Mouse (Mus musculus) liver, embryonic 16.5 days (tissue): Measurements from ENCODE around the gene Selplg. TPM values are rescaled to one million over a fixed set of nuclear protein-coding genes. Genes with fewer than 3 reads are reported as not detected.
"Not testable (repeated sequence)": the region's sequence is repeated elsewhere in the genome, so short reads cannot be mapped to it uniquely, and the experiment has no call there.

Experiments
- ATAC-seq: fragments of 200-750 bp; cut with Nextera tagmentation; 2 replicates; pipeline ENCODE4 v1.8.0; 2017; ENCODE audit warnings: low read depth, mild to moderate bottlenecking, moderate number of reproducible peaks, moderate library complexity
- H3K27ac ChIP-seq: fragments of 300-500 bp; sonication (generic); 2 replicates; pipeline ENCODE4 v1.5.1; 2014; ENCODE audit warnings: mild to moderate bottlenecking, low read length
- H3K27me3 ChIP-seq: fragments of 300-500 bp; sonication (generic); 2 replicates; pipeline ENCODE4 v1.6.1; 2014; ENCODE audit warnings: low read depth, low read length, mixed read lengths; ENCODE audit not compliant: control insufficient read depth, insufficient read depth
- H3K36me3 ChIP-seq: fragments of 300-500 bp; sonication (generic); 2 replicates; pipeline ENCODE4 v1.6.1; 2014; ENCODE audit warnings: mild to moderate bottlenecking; ENCODE audit not compliant: control insufficient read depth, insufficient read depth
- H3K4me1 ChIP-seq: fragments of 300-500 bp; sonication (generic); 2 replicates; pipeline ENCODE4 v1.6.1; 2014; ENCODE audit warnings: low read depth, low read length, mixed read lengths; ENCODE audit not compliant: control insufficient read depth
- H3K4me2 ChIP-seq: fragments of 300-500 bp; sonication (generic); 2 replicates; pipeline ENCODE4 v1.6.1; 2014; ENCODE audit warnings: low read depth, low read length, mixed read lengths
- H3K4me3 ChIP-seq: fragments of 300-500 bp; sonication (generic); 2 replicates; pipeline ENCODE4 v1.5.1; 2014; ENCODE audit warnings: low read depth, mild to moderate bottlenecking, low read length
- H3K9ac ChIP-seq: fragments of 300-500 bp; sonication (generic); 2 replicates; pipeline ENCODE4 v1.6.1; 2014; ENCODE audit warnings: low read depth, low read length
- H3K9me3 ChIP-seq: fragments of 300-500 bp; sonication (generic); replicated peaks from 2 replicates; pipeline ENCODE4 v1.6.1; 2016; ENCODE audit warnings: low read length; ENCODE audit not compliant: control insufficient read depth
- WGBS: fragments of 180-500 bp; shearing (Covaris S2); extraction: QIAGEN DNeasy Blood & Tissue Kit; methylation state at CpG from one replicate; pipeline ENCODE4 v1.1.7; 2014; ENCODE audit not compliant: insufficient replicate concordance; 5-methylcytosine and 5-hydroxymethylcytosine counted together
- polyA plus RNA-seq: library from polyadenylated mRNA; unstranded; fragments of >200 nt; fragmentation: Nextera tagmentation; extraction: Ambion mirVana; gene quantifications from 2 replicates; pipeline ENCODE4 v1.2.1, GENCODE M21; 2015

Gene Selplg
- polyA plus RNA-seq, 1 experiment from 2014 or later, result 15.4 TPM

DNA sequence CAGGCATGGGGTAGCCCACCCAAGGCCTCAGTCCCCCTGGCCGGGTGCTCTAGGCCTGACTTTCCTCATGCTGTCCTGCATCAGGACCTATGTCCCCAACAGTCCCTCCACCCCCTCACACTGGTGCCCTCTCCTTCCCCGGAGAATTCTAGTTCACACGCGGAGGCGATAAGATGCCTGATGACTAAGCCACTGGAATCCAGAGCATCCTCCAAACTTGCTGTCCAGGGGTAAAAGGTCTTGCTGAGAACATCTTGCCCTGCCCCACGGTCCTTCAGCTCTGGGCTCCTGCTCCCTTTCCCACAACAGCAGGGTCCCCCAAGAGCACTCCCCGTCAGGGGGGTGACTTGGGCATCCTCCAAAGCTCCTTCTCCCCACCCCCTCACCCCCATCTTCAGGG lies 49.8 kb downstream of the Selplg start:
- 79% methylated on average over 7 of the region's 7 CpGs for WGBS
- Histone ChIP-seq H3K27me3 (peaks cover 5% of the 10 kb centered on the region; the same call in 1 of the 2 replicates), H3K4me1 (no peaks in the 10 kb centered on the region), H3K4me2 (no peak overlapping the region), H3K9ac (no peak overlapping the region), H3K27ac (no peak overlapping the region), H3K36me3 (no peaks in the 10 kb centered on the region; the same call in 1 of the 2 replicates), H3K9me3 (no peaks in the 10 kb centered on the region), H3K4me3 (no peak overlapping the region)
- no peak for ATAC-seq

DNA sequence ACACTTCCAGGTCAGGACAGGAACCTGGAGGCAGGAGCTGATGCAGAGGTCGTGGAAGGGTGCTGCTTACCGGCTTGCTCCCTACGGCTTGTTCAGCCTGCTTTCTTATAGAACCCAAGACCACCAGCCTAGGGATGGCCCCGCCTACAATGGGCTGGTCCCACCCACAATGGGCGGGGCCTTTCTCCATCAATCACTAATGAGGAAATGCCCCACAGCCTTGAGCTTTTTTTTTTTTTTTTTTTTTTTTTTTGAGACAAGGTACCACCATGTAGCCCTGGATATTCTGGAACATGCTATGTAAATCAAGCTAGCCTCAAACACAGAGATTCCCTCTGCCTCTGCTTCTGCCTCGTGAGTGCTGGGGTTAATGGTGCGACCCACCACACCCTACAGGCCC lies 50.6 kb downstream of the Selplg start:
- H3K27ac ChIP-seq, result no peak overlapping the region
- H3K4me2 ChIP-seq, result no peak overlapping the region
- H3K36me3 ChIP-seq, result peaks cover 2% of the 10 kb centered on the region
- no peak for ATAC-seq
- H3K4me3 ChIP-seq, result no peak overlapping the region
- H3K9ac ChIP-seq, result no peak overlapping the region
- no peaks in the 10 kb centered on the region for H3K4me1 ChIP-seq
- peaks cover 5% of the 10 kb centered on the region; the same call in 1 of the 2 replicates for H3K27me3 ChIP-seq
- 52% methylated on average over 7 of the region's 7 CpGs for WGBS
- H3K9me3 ChIP-seq, result no peaks in the 10 kb centered on the region

DNA sequence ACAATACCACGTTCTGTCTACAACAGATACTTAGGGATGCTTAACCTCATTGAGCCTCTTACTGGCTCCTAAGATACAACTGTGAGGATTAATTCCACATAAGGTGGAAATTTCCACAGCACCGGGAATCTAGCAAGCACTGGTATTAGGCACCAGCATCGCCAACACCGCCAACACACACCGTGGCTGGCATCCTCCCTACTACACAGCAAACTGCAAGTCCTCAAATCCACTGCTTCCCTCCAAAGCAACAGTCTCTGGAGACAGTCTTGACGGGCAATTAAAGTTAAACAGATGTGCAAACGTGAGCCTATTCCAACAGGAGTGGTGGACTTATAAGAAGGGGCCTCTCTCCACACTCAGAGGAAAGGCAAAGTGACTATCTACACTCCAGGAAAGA lies 51.2 kb downstream of the Selplg start:
- no peaks in the 10 kb centered on the region for H3K4me1 ChIP-seq
- no peaks in the 10 kb centered on the region for H3K9me3 ChIP-seq
- H3K27me3 ChIP-seq, result peaks cover 5% of the 10 kb centered on the region; the same call in 1 of the 2 replicates
- WGBS, result 65% methylated on average over 7 of the region's 7 CpGs
- no peak for ATAC-seq
- peaks cover 9% of the 10 kb centered on the region for H3K36me3 ChIP-seq
- H3K27ac ChIP-seq, result no peak overlapping the region
- H3K9ac ChIP-seq, result no peak overlapping the region
- H3K4me3 ChIP-seq, result no peak overlapping the region
- no peak overlapping the region for H3K4me2 ChIP-seq

DNA sequence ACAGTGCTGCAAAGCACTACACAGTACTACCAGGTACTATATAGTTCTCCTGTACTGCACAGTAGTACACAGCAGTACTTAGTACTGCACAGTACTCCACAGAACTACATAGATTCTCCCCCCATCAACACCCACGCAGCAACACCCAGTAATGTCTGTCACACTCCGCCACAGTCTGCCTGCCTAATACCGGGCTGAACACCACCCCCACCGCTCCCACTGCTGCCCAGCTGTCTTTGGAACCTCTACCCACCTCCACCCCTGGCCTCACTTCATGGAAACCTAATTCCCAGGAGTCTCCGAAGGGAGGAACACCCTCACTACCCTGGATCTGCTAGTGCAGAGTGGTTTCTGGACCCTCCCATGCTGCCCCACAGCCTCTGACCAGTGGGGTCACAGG lies 51.7 kb downstream of the Selplg start:
- WGBS, result 72% methylated on average over 5 of the region's 5 CpGs
- Histone ChIP-seq H3K9me3 (no peaks in the 10 kb centered on the region), H3K4me1 (no peaks in the 10 kb centered on the region; the same call in 1 of the 2 replicates), H3K9ac (no peak overlapping the region), H3K27ac (no peak overlapping the region), H3K27me3 (peaks cover 5% of the 10 kb centered on the region; the same call in 1 of the 2 replicates), H3K4me3 (no peak overlapping the region), H3K36me3 (peaks cover 13% of the 10 kb centered on the region), H3K4me2 (no peak overlapping the region)
- ATAC-seq, result no peak

DNA sequence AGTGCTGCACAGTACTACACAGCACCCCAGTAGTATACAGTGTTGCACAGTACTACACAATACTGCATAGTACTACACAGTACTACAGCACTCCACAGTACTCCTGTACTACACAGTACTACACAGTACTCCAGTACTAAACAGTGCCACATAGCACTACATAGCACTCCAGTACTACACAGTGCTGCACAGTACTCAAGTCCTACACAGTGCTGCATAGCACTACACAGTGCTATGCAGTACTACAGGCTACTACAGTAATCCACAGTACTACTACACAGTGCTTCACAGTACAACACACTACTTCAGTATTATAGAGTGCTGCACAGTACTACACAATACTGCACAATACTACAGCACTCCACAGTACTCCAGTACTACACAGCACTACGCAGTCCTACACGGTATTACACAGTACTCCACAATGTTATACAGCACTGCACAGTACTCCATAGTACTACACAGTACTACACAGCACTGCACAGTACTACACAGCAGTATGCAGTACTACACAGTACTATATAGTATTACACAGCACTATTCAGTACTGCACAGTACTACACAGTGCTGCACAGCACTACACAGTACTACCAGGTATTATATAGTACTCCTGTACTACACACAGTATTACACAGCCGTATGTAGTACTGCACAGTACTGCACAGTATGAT lies 52.2 kb downstream of the Selplg start:
- peaks cover 5% of the 10 kb centered on the region; the same call in 1 of the 2 replicates for H3K27me3 ChIP-seq
- H3K9ac ChIP-seq, result no peak overlapping the region
- no peak overlapping the region for H3K4me2 ChIP-seq
- peaks cover 19% of the 10 kb centered on the region for H3K36me3 ChIP-seq
- ATAC-seq, result no peak
- H3K4me1 ChIP-seq, result no peaks in the 10 kb centered on the region; the same call in 1 of the 2 replicates
- H3K9me3 ChIP-seq, result no peaks in the 10 kb centered on the region
- 75% methylated on average over 3 of the region's 3 CpGs for WGBS
- H3K27ac ChIP-seq, result no peak overlapping the region
- H3K4me3 ChIP-seq, result no peak overlapping the region

DNA sequence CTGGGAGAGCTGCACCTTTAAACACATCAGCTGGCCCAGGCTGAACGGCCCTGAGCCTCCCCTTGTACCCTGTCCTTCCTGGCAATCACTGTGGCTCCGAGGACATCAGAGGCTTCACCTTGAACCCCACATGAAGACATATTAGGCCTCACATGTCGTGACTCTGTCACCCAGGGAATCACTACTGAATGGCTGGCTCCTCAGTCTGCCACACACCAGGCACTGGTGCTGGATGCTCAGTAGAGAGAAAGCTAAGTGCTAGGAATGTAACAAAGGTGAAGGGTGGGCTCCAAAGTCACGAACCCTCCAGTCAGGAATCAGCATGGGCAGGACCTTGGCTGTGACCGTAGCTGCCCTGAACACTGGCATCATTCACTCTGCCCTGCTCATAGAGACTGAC lies 52.9 kb downstream of the Selplg start:
- no peaks in the 10 kb centered on the region; the same call in 1 of the 2 replicates for H3K4me1 ChIP-seq
- WGBS, result 65% methylated on average over 5 of the region's 5 CpGs
- H3K4me2 ChIP-seq, result no peak overlapping the region
- peaks cover 5% of the 10 kb centered on the region; the same call in 1 of the 2 replicates for H3K27me3 ChIP-seq
- no peak overlapping the region for H3K4me3 ChIP-seq
- no peaks in the 10 kb centered on the region for H3K9me3 ChIP-seq
- H3K36me3 ChIP-seq, result peaks cover 19% of the 10 kb centered on the region
- no peak for ATAC-seq
- H3K9ac ChIP-seq, result no peak overlapping the region
- no peak overlapping the region for H3K27ac ChIP-seq

DNA sequence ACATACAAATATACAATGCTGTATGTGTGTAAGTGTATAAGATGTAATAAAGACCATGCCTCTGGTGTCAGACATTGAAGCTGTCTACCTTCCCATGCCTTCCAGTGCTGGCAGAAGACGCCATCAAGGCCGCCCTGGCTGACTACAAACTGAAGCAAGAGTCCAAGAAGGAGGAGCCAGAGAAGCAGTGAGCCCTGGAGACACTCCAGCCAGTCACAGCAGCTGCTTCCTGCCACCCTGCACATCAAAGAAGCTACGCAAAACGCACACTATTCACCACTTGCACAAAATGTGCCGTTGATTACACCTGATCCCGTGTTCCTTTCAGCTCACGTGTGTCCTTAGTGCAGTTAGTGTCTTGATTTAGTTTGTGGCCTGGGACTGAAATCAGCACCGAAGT lies 54.7 kb downstream of the Selplg start:
- not testable (repeated sequence) for H3K27me3 ChIP-seq, H3K4me3 ChIP-seq, ATAC-seq, H3K4me1 ChIP-seq, H3K27ac ChIP-seq, H3K9ac ChIP-seq, H3K4me2 ChIP-seq, H3K9me3 ChIP-seq
- 79% methylated on average over 8 of the region's 8 CpGs for WGBS
- peaks cover 19% of the 10 kb centered on the region for H3K36me3 ChIP-seq

DNA sequence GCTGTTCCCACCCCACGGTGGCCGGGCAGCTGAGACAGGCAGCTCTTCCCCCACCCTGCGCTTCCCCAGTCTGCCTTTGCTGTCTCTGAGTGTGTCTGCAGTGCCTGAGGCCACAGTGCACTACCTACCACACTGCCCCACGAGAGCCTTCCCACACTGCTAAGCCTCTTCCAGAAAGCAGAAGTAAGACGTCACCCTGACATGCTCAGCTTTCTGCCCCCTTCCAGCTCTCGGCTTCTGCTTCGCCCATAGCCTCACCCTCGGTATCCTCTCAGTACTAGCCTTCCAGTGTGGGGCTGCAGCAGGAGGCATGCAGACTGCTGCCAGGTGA lies 55.6 kb downstream of the Selplg start:
- Histone ChIP-seq H3K27ac (peak overlapping the region; percentile 63), H3K36me3 (peaks cover 19% of the 10 kb centered on the region), H3K4me2 (no peak overlapping the region), H3K4me1 (peaks cover 13% of the 10 kb centered on the region), H3K4me3 (no peak overlapping the region), H3K9me3 (no peaks in the 10 kb centered on the region), H3K27me3 (no peaks in the 10 kb centered on the region), H3K9ac (no peak overlapping the region)
- no peak for ATAC-seq
- WGBS, result 52% methylated on average over 8 of the region's 8 CpGs

DNA sequence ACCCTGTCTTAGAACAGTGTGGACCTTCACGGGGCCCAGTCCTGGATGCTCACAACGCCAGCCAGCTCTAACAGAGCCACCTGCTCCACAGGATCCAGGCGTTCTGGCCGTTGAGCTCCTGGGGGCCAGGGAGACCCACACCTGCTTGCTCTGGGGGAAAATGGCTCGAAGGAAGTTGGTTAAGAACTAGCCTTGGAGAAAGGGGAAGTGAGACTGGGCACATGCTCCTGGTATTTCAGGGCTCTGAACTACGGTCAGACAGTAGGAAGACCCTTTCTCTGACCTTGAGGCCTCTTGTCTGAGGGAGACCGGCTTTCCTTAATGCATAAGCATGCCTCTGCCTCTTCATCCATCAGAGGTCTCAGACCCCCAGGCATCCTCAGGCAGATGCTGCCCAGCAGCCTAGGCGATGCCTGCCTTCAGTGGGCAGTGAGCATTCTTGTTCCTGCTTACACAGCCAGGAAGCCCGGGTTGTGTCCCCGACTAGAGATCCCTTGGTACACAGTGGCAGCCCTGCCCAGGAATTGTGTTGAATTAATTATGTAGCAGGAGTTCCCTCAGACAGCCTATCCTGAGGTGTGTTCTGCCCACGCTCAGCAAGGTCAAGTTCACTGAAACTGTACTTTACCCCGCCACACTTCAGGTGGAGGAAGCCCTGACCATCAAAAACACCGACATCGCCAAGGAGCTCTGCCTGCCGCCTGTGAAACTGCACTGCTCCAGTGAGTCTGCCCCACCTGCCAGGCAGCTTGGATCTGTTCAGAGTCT lies 56.1 kb downstream of the Selplg start:
- Histone ChIP-seq H3K4me2 (no peak overlapping the region), H3K9me3 (no peaks in the 10 kb centered on the region), H3K9ac (no peak overlapping the region), H3K27ac (peak overlapping the region; percentile 63), H3K27me3 (no peaks in the 10 kb centered on the region), H3K4me1 (peaks cover 13% of the 10 kb centered on the region), H3K36me3 (peaks cover 19% of the 10 kb centered on the region), H3K4me3 (no peak overlapping the region)
- no peak for ATAC-seq
- WGBS, result 52% methylated on average over 15 of the region's 15 CpGs
